Mouse (Mus musculus) heart, postnatal 14 days (tissue): Measurements from ENCODE around the gene Gata3. TPM values are rescaled to one million over a fixed set of nuclear protein-coding genes. Genes with fewer than 3 reads are reported as not detected.

Experiments used
- DNase-seq, 2 experiments: peaks; one replicate each; pipeline ENCODE4 v3.0.0; 2021 to 2022
- intact Hi-C: fragments of 180-260 bp; cut with DNase I; formaldehyde crosslinking; loops from one replicate; pipeline ENCODE4 v1.15.1; 2025
- total RNA-seq, 2 experiments: library from RNA; stranded (reverse); gene quantifications; 2 replicates each; pipeline ENCODE4 v1.2.3; 2021

Gata3 gene
- total RNA-seq, 2 experiments from 2014 or later = 0.84 to 3.1 TPM

DNA sequence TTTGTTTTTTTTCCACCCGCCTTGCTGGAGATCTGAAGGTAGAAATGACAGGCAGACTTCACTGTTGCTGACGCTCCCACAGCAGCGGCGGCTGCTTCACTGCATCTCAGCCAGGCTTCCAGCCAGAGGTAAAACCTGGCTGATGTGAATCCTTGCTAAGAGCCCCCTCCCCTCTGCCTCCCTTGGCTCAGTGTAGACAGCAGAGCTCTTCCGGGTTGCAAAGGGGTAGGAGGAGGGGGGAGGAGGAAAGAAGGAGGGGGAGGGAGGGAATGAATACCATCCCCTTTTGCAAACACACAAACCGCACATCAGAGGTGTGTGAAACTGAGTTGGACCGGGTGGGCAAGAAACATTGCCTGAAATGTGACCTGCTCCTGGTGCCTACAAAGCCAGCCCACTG lies 2.2 kb downstream of the Gata3 start:
- no peak for DNase-seq
- intact Hi-C loops = loop anchor here (10.0 kb wide), 1 partner anchor 1213 kb away; no protein-coding TSS in a partner anchor

DNA sequence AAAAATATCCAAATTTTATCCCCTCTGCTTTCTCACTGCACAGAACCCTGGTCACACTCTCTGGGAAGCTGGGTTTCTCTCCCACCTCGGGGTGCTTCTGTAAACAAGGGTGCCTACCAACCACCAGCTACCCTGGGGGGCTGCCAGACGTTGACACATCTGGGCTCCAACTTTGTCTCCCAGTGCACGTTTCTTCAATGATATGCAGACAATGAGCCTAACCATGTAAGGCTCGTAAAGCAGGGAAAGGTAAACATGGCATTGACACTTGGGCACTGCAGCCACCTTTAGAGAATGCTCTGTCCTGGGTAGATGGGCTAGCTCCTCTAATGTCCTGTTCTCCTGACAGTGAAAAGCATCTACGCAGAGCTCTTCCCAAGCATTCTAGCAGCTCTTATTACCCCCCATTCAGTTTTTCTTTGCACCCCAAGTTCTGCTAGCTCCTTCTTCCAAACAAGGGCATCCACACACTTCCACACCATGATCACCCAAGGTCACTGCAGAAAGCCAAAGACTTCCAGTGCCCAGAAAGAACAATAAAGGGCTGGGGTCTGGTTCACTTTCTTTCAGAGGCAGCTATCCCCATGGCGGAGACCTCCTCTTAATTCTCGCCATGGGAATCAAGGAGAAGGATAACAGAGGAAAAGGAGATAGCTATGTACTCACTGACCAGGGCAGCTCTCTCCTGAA lies 2.8 kb downstream of the Gata3 start:
- intact Hi-C loops = loop anchor here (10.0 kb wide), 1 partner anchor 1212 kb away; no protein-coding TSS in a partner anchor
- no peak for DNase-seq

DNA sequence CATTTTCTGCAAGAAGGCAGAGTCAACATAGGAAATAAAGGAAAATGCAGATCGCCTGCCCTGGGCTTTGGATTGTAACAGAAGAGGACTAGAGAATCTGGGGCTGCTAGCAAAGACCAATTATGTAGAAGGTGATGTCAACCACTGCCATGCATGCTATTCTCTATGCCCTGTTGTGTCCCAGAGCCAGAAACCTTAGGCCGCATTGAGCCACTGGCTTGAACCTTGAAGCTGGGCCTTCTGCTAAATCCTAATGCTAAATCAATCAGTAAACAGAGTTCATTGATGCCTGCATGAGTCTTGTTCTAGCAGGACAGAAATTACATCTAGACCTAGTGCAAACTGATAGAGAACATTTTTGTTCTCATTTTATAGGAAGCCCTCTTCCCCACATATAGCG lies 3.8 kb downstream of the Gata3 start:
- intact Hi-C loops = loop anchor here (10.0 kb wide), 1 partner anchor 1211 kb away; no protein-coding TSS in a partner anchor
- DNase-seq = no peak

DNA sequence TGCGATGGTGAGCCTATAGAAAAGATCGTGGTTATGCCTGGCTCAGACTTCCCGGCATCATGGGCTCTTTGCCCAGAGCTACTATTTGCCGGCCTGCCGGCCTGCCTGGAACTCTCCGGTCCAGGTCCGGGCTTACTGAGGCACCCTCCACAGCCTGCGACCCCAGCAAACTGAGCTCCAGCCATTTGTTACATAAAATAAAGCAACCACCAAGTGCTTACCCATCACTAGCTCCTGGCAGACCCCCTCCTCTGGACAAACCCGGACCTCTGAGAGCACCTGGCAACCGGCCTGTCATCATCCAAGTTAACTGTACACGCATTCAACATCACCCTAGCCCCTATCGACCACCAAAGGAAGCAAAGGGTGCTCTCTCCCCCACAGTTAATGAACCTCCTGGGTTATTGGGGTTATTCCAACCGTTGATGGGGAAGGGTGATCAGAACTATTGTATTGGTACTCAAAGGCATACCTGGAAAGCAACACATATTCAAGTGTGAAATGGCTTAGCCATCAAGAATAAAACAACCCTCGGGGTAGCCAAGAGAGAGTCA lies 4.5 kb downstream of the Gata3 start:
- intact Hi-C loops = loop anchor here (10.0 kb wide), 1 partner anchor 1210 kb away; no protein-coding TSS in a partner anchor
- no peak for DNase-seq

DNA sequence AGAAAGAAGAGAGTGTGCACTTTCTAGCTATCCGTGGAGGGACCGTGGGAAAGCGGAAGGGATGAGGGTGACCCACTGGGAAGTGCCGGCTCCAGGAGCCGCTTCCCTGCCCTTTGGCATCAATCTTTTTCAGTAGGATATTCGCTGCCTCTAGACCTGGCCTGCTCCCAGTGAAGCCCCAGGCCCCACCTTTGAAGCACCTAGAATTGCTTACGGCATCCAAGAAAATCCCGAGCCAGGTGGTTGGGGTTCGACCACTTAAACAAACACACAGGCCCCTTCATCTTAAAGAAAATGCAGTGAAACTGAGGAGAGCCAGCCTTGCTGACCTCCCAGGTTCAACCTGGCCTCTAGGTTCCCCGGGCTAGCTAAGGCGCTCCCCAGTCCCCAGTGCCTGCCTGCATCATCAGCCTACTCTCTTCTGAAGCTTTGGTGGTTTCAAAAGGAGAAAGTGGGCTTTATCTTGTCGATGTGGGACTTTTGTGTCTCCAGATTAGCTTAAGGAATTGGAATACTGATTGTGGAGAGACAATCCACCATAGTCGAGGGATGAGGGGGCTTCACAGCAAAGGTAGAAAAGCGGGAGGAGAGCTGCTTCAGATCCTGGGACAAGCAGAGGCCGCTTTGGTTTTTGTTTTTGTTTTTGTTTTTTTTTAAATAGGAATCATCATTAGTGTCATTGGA lies 5.2 kb downstream of the Gata3 start:
- intact Hi-C loops = loop anchor here (5.0 to 10.0 kb wide), 2 partner anchors 1132 to 1210 kb away; no protein-coding TSS in a partner anchor
- no peak for DNase-seq

DNA sequence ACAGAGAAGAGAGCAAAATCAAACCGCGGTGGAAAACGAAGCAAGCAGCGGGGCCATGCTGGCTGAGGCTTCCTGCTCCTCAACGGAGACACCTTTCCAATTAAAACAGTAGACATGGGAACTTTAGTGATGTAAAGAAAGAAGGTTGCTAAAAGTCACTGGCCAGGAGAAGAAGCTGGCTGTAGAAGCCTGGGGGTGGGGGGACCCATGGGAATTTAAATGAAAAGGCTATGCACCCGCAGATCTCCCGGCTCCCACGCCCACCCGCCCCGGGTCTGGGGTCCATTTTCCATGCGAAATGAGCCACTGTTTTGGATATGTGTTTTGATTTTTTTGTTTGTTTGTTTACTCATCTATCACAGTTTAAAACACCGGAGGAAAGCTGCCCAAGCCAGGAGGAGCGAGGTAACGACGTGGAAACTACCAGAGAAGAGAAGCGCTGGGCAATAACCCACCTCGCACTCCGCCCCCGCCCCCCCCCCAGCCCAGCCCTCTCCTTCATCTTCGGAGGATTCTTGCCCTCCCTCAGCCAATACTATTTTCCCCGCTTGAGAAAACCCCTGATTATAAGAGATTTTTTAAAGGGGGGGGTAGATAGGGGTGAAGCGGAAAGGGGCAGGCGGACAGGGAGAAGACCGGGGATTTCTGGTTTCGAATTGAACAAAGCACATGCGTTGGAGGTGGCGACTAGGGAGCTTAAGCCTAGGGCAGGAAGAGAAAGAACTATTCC lies 5.9 kb downstream of the Gata3 start:
- intact Hi-C loops = loop anchor here (5.0 to 10.0 kb wide), 2 partner anchors 1132 to 1209 kb away; no protein-coding TSS in a partner anchor
- DNase-seq = no peak

DNA sequence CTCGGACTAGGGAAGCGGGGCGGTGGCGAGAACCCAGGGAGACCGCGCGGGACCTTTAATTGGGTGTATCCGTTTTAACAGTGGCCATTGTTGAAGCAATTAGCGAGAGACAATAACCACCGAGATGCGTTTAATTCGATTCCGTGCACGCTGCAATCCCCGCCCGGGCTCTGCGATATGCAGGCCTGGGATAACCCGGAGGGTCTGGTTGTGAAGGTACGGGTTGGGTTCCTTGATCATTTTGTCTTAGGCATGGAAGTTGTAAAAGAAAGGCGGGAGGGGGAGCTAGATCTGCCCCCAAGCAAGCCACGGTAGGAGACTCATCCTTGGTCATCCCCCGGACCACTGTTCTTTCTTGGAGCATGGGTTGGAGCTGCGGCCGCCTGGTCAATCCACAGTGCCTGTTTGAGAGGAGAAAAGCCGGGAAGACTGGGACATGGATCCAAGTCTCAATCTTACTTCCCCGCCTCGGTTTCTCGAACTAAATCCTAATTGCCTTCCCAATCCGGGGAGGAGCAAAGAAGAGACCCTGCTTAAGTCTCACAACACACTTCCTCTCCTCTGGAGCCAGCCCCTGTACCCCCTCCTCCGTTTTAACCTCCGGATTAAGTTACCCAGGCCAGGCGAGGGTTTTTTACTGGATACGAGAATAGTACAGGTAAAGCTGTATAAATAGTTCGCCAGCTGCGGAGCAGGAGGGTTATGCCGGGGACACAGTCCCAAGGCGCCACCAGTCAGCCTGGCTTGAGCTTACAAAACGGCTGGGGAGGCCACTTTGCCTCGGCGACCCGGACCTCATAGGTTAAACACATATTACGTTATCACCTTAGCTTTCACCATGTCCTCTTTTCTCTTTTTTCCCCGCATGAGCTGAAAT lies 6.7 kb downstream of the Gata3 start:
- DNase-seq = peak; percentile 17 to 26
- intact Hi-C loops = loop anchor here (5.0 to 10.0 kb wide), 2 partner anchors 1131 to 1208 kb away; no protein-coding TSS in a partner anchor

DNA sequence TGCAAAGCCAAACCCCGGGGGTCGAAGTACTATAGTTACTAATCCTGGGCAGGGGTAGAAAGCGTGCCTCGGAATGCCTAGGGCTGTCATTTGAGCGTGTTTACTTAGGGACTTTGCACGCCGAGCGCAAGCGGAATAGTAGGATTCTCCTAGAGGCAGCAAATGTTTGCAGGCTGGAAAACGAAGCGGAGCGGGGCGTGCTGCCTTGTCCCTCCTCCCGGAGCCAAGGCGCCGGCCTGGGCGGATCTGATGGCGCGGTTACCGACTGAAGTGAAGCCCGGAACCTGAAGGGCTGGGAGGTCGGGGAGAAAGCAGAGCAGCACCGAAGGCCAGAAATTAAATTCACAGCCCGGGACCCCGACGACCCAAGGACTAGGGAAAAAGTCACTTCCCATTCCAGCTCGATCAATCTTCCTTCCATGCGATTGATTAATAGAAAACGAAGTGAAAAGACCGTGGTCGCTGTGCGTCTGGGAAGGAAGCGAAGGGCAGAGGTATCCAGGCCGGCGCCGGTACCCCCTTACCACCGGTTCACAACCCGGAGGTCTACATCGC lies 7.4 kb downstream of the Gata3 start:
- DNase-seq = peak; percentile 47 to 53
- intact Hi-C loops = loop anchor here (5.0 to 10.0 kb wide), 2 partner anchors 1130 to 1208 kb away; no protein-coding TSS in a partner anchor

DNA sequence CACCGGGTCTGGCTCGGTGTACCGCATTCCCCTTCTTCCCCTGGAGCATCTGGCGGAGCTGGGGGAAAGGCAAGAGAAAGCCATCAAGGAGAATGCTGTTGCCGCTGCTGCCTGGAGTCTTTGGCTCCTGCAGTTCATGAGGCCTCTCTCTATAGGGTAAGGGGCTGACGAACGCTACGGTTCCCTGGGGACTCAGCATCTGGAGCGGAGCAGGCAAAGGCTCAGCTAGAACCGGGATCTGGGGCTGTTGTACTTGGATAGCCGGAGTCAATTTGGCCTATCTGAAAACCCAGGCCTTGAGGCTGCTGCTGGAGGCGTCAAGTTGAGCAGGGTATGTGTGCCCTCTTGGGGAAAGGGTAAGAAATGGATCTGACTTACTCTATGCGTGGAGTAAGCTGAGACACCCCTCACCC lies 8.2 kb downstream of the Gata3 start:
- intact Hi-C loops = loop anchor here (5.0 to 10.0 kb wide), 2 partner anchors 1129 to 1207 kb away; no protein-coding TSS in a partner anchor
- DNase-seq = no peak

DNA sequence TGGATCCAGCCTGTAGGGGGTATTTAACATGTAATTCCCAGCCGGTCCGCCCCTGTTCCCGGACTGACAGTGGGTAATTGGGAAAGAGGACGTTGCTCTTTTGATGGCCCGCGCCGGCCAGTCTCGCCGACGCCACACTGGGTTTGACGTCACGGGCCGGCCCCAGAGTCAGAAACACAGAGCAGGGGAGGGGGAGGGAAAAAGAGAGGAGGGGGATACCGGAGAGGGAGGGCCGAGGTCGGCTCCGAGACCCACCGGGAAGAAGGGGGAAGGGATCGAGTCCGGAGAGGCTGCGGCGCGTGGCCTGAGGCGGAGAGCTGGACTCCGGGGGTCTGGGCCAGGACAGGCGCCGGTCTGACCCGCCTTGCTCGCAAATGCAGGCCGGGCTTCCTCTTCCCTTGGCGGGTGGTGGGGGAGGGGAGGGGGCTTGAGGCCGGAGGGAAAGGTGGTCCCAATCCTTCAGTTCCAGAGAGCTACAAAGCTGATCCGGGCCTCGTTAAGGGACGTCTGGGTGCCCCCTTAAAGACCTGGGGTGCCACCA lies 8.7 kb downstream of the Gata3 start, which contains the start of gene 4930412O13Rik:
4930412O13Rik (plus strand) TSS at position 202 of the 541 bp plus-strand sequence.
- intact Hi-C loops = loop anchor here (5.0 to 10.0 kb wide), 2 partner anchors 1129 to 1206 kb away; no protein-coding TSS in a partner anchor
- no peak for DNase-seq

DNA sequence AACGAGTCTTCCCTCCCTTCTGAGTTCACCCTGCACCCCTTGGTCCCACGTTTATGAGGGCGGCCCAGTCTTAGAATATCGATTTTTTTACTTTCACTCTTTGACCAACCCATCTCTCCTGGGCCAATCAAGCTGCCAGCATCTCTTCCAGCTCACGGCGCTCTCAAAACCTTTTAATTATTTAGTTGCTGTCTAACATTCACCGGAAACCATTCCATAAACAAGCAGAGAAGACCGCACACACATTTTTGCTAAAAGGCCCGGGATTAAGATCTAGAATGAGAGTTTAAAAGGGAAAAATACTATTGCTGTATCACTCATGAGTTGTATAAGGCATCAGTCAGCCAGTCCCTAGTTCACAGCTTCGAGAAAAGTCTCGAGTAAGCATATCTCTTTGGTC lies 9.6 kb downstream of the Gata3 start:
- intact Hi-C loops = loop anchor here (5.0 to 10.0 kb wide), 2 partner anchors 1128 to 1205 kb away; no protein-coding TSS in a partner anchor
- no peak for DNase-seq

DNA sequence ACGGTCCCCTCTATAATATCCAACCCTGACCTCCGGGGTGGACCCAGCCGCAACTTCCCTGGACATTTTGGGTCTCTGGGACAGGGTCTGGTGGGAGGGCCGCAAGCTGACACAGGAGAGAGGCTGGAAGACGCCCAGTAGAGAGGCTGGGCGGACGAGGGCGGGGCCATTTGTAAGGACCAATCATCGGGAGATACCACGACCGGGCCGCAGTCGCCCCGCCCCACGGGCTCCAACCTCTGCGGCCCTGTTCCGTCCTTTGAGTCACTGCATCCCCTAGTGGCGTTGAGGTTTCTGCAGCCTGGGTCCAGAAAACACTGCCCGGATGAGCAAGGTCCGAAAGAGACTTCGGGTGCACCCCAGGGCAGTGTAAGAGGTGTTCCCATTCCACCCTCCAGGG lies 10.3 kb downstream of the Gata3 start:
- DNase-seq = peak; percentile 93
- intact Hi-C loops = loop anchor here (5.0 kb wide), 1 partner anchor 242 kb away; no protein-coding TSS in a partner anchor

DNA sequence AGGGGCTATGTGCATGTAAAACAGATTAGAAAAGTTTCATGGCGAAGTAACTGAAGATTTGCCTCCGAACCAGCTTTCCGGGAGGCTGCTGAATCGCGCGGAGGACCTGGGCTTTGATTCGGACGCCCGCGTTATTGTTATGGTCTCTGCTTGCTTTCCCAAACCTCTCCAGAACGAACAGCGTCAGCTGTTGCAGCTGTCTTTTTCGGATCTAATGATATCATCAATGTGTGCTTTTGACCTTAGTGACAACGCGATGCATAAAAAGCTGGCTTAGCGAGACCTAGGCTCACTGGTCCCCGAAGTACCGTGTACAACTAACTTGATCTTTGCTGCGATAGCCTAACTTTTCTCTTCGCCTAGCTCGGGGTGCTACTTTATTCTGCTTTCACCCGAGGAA lies 10.7 kb downstream of the Gata3 start:
- intact Hi-C loops = loop anchor here (5.0 kb wide), 1 partner anchor 242 kb away; no protein-coding TSS in a partner anchor

DNA sequence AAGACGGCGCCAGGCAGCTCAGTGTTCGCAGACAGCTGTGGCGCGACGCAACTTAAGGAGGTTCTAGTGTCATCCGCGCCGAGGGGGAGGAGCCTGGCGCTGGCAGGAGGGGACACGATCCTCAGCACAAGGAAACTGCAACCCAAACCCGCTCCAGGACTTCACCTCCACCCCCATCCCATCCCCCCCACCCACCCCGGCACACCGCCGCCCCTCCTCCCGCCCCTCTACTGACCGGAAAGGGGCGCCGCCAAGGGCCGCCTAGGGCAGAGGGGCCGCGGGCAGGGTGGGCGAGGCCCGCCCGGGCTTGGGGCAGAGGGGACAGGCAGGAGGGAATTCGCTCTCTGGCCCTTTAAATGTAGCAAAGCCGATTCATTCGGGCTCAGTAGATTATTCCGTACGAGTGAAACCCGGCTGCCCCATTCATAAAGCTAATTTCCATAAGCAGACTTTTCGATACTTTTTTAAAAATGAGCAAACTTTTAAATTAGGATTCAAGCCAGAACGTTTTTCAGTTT lies 11.2 kb downstream of the Gata3 start:
- peak; percentile 36 to 48 for DNase-seq
- intact Hi-C loops = loop anchor here (5.0 kb wide), 1 partner anchor 241 kb away; no protein-coding TSS in a partner anchor

More for the DNA sequence above, 10.7 kb downstream of the Gata3 start:
- no peak for DNase-seq

DNA sequence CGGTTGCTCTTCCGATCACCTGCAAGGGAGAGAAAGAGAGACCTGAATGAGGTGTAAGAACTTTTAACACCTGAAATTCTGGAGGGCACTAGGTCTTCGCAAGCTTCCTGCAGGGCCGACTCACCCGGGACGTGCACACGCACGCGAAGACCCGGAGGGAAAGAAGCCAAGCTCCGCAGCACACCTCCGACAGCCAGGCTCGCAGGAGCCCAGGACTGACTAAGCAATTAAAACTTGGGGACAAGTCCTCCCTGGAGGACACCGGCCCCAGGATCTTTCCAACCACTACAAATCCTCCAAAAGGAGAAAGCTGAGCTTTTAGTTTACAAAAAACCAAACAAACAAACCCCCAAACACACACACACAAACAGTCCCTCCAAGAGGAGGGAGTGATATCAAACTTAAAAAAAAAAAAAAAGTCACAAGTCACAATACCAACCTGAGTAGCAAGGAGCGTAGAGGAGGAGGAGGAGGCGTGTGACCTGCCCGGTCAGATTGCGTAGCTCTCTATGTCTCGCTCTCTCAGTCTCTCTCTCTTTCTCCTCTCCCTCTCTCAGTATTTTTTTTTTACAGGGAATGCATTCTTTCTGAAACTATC lies 11.8 kb downstream of the Gata3 start:
- DNase-seq = no peak
- intact Hi-C loops = loop anchor here (5.0 kb wide), 1 partner anchor 241 kb away; no protein-coding TSS in a partner anchor

DNA sequence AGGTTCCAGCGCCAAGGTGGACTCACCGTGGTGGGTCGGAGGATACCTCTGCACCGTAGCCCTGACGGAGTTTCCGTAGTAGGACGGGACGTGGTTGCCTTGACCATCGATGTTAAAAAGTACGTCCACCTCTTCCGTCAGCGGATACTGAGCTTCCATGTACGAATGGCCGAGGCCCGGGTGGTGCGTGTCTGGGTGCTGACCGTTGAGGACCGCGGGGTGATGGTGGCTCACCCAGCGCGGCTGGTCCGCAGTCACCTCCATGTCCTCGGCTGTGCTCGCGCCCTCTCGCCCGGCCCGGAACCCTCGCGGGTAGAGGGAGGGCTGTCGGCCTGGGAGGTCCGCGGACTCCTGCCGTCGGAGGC lies 12.5 kb downstream of the Gata3 start:
- DNase-seq = peak; percentile 21 to 28
- intact Hi-C loops = loop anchor here (5.0 kb wide), 1 partner anchor 240 kb away; no protein-coding TSS in a partner anchor

DNA sequence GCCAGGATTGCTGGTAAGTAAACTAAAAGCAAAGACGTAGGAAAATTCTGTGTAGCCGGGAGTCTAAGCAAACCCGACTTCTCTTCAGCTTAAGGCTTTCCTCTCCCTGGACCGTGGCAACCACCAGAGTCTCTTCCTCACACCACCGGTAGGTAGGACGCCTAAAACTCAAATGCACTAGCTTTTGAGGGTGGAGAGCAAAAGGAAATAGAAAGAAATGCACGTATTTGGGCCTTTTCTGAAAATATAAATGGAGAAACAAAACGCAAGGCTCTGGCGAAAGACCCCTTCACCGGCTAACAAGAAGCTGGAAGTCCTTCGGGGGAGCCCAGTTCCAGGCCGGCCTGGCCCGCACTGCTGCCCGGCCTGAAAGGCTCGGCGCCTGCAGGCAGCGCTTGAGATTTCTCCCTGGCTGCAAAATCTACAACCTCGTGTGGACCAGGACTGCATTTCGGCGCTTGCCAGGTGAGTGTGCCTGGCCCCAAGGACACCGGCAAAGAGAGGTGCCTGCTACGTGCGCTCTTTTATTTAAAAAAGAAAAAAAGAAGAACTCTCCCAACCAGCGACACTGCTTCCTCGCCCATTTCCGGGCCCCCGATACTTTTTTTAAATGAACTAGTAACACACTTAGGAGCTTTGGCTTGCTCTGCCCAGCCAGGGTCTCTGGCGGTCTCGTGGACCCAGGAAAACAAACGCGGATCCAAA lies 13.1 kb downstream of the Gata3 start:
- no peak for DNase-seq
- intact Hi-C loops = loop anchor here (5.0 kb wide), 1 partner anchor 239 kb away; no protein-coding TSS in a partner anchor
